In genomic region chr10:93661348-93661991, GRCm38 (mm10) we compare ENCODE assay signal across 16 mouse cellular contexts. TPM values are rescaled to one million over a fixed set of nuclear protein-coding genes. Genes with fewer than 3 reads are reported as not detected.
DNase-seq lines count a peak whose midpoint lies in the region; ATAC-seq and TF ChIP-seq lines count a peak whose summit lies in the region.
"Had no signal": no experiment of that assay in that cellular context is flagged by ENCODE, and none has a peak within 500 bp of the region (broad histone marks: within the 10 kb centered on the region; RNA-seq: fewer than 3 reads in every experiment).

No protein-coding gene starts in this region.

- H3K4me3 ChIP-seq in heart, adult 2 months: no peak overlapping the region
- no peak overlapping the region for H3K4me3 ChIP-seq in heart, embryonic 10.5 days
- no peak overlapping the region for H3K4me3 ChIP-seq in testis, adult 2 months (ENCODE audit: control insufficient read depth, low read depth, low read length)
- H3K4me3 ChIP-seq in midbrain, embryonic 11.5 days (ENCODE audit: low read depth, low read length): no peak overlapping the region
- H3K4me3 ChIP-seq in hindbrain, embryonic 16.5 days (ENCODE audit: low read length): no peak overlapping the region
- H3K4me3 ChIP-seq: forebrain, embryonic 13.5 days; hindbrain, embryonic 10.5 days; liver, embryonic 12.5 days; lung, embryonic 15.5 days; neural tube, embryonic 12.5 days had no signal

- peak; percentile 29 to 79 for DNase-seq in adrenal gland, adult (ENCODE audit: inconsistent age in 2 of 2, low spot score in 1 of 2)
- no peak for DNase-seq in adrenal gland, postnatal 4 days (ENCODE audit: low spot score in 2 of 2)
- no peak for DNase-seq in heart, adult 2 months
- DNase-seq in heart, embryonic 10.5 days (ENCODE audit: low spot score): no peak
- DNase-seq in testis, postnatal 10 days (ENCODE audit: low spot score): no peak
- no peak for DNase-seq in midbrain, embryonic 11.5 days (ENCODE audit: low spot score, missing footprints)
- DNase-seq: cerebellum, adult 11 months had no signal

- TF ChIP-seq EP300 in heart, adult 2 months (IDR thresholded peaks at IDR 0.05; ENCODE audit: insufficient read depth, low read depth, low read length): no peak

- TF ChIP-seq POLR2A in heart, adult 2 months (IDR thresholded peaks at IDR 0.05; ENCODE audit: insufficient read depth, low read depth, low read length): no peak
- no peak for TF ChIP-seq POLR2A in testis, adult 2 months (IDR thresholded peaks at IDR 0.05; ENCODE audit: control insufficient read depth, low read depth, low read length)

- intact Hi-C loops in heart, adult 2 months (cut with DNase I): no loop called here

- H3K79me2 ChIP-seq in heart, adult 2 months (replicated peaks; ENCODE audit: control insufficient read depth, insufficient read depth, low read length): no peaks in the 10 kb centered on the region

- peaks cover 3% of the 10 kb centered on the region for H3K4me1 ChIP-seq in heart, adult 2 months (ENCODE audit: control insufficient read depth, insufficient read depth, low read length)
- H3K4me1 ChIP-seq in heart, embryonic 10.5 days: no peaks in the 10 kb centered on the region
- no peaks in the 10 kb centered on the region for H3K4me1 ChIP-seq in testis, adult 2 months (ENCODE audit: control insufficient read depth, insufficient read depth, low read length)
- no peaks in the 10 kb centered on the region for H3K4me1 ChIP-seq in midbrain, embryonic 11.5 days (ENCODE audit: control insufficient read depth, insufficient read depth, low read length)
- H3K4me1 ChIP-seq in hindbrain, embryonic 16.5 days (ENCODE audit: control insufficient read depth, insufficient read depth, low read depth, low read length): no peaks in the 10 kb centered on the region
- H3K4me1 ChIP-seq: forebrain, embryonic 13.5 days; hindbrain, embryonic 10.5 days; lung, embryonic 15.5 days; neural tube, embryonic 12.5 days had no signal

- H3K36me3 ChIP-seq in heart, adult 2 months (ENCODE audit: control insufficient read depth, insufficient read depth, low read length): peaks cover 3% of the 10 kb centered on the region
- H3K36me3 ChIP-seq in heart, embryonic 10.5 days: no peaks in the 10 kb centered on the region
- no peaks in the 10 kb centered on the region for H3K36me3 ChIP-seq in testis, adult 2 months (ENCODE audit: control insufficient read depth, insufficient read depth, low read length)
- H3K36me3 ChIP-seq in midbrain, embryonic 11.5 days (ENCODE audit: control insufficient read depth, insufficient read depth, low read length): no peaks in the 10 kb centered on the region
- H3K36me3 ChIP-seq in hindbrain, embryonic 16.5 days (ENCODE audit: control insufficient read depth, insufficient read depth, low read length): no peaks in the 10 kb centered on the region
- H3K36me3 ChIP-seq: liver, embryonic 12.5 days; lung, embryonic 15.5 days; neural tube, embryonic 12.5 days had no signal

- H3K4me2 ChIP-seq in midbrain, embryonic 11.5 days: no peak overlapping the region
- no peak overlapping the region for H3K4me2 ChIP-seq in hindbrain, embryonic 16.5 days (ENCODE audit: low read length)
- H3K4me2 ChIP-seq: forebrain, embryonic 13.5 days; heart, embryonic 11.5 days; liver, embryonic 12.5 days; lung, embryonic 15.5 days; neural tube, embryonic 12.5 days had no signal

- peak overlapping the region; percentile 31; the same call in 1 of the 2 replicates for H3K27ac ChIP-seq in heart, adult 2 months
- no peak overlapping the region for H3K27ac ChIP-seq in heart, embryonic 10.5 days
- H3K27ac ChIP-seq in testis, adult 2 months (ENCODE audit: control insufficient read depth, insufficient read depth, low read depth, low read length): peak overlapping the region; percentile 7; the same call in 1 of the 2 replicates
- H3K27ac ChIP-seq in midbrain, embryonic 11.5 days (ENCODE audit: low read depth, low read length): no peak overlapping the region
- no peak overlapping the region for H3K27ac ChIP-seq in hindbrain, embryonic 16.5 days (ENCODE audit: low read depth, low read length)
- H3K27ac ChIP-seq: forebrain, embryonic 13.5 days; hindbrain, embryonic 10.5 days; liver, embryonic 12.5 days; lung, embryonic 15.5 days; neural tube, embryonic 12.5 days had no signal

- no peak for TF ChIP-seq CTCF in heart, adult 2 months (IDR thresholded peaks at IDR 0.05)
- TF ChIP-seq CTCF in testis, adult 2 months (IDR thresholded peaks at IDR 0.05; ENCODE audit: control insufficient read depth, insufficient read depth, insufficient replicate concordance, low read depth, low read length): no peak

- no peaks in the 10 kb centered on the region for H3K9me3 ChIP-seq in heart, embryonic 10.5 days
- no peaks in the 10 kb centered on the region for H3K9me3 ChIP-seq in midbrain, embryonic 11.5 days (ENCODE audit: control insufficient read depth, low read length)
- H3K9me3 ChIP-seq in hindbrain, embryonic 16.5 days (ENCODE audit: control insufficient read depth, low read length): no peaks in the 10 kb centered on the region
- H3K9me3 ChIP-seq: forebrain, embryonic 13.5 days; liver, embryonic 12.5 days; lung, embryonic 15.5 days; neural tube, embryonic 12.5 days had no signal

- ATAC-seq in midbrain, embryonic 11.5 days (ENCODE audit: low FRiP score): no peak
- ATAC-seq in hindbrain, embryonic 16.5 days: no peak
- ATAC-seq: forebrain, embryonic 13.5 days; inflammation-experienced regulatory T-cells, adult 6 months; liver, embryonic 12.5 days had no signal

- 64% methylated on average over 6 of the region's 6 CpGs for WGBS in heart, adult 2 months
- WGBS in heart, embryonic 10.5 days: 89% methylated on average over 6 of the region's 6 CpGs
- WGBS in midbrain, embryonic 11.5 days: 83% methylated on average over 6 of the region's 6 CpGs
- WGBS in hindbrain, embryonic 16.5 days: 84% methylated on average over 6 of the region's 6 CpGs

- no peak overlapping the region for H3K9ac ChIP-seq in heart, adult 2 months (ENCODE audit: low read depth, low read length)
- no peak overlapping the region for H3K9ac ChIP-seq in midbrain, embryonic 11.5 days (ENCODE audit: low read length)
- no peak overlapping the region for H3K9ac ChIP-seq in hindbrain, embryonic 16.5 days (ENCODE audit: low read depth, low read length)
- H3K9ac ChIP-seq: forebrain, embryonic 13.5 days; liver, embryonic 12.5 days; lung, embryonic 15.5 days; neural tube, embryonic 12.5 days had no signal

- H3K27me3 ChIP-seq in heart, adult 2 months (ENCODE audit: control insufficient read depth, insufficient read depth, low read length): no peaks in the 10 kb centered on the region
- H3K27me3 ChIP-seq in heart, embryonic 10.5 days (ENCODE audit: insufficient read depth, poor library complexity, severe bottlenecking): peaks cover 20% of the 10 kb centered on the region; the same call in 1 of the 2 replicates
- H3K27me3 ChIP-seq in testis, adult 2 months (ENCODE audit: control insufficient read depth, insufficient read depth, low read length): no peaks in the 10 kb centered on the region
- H3K27me3 ChIP-seq in midbrain, embryonic 11.5 days (ENCODE audit: control insufficient read depth, insufficient read depth, low read length): no peaks in the 10 kb centered on the region
- no peaks in the 10 kb centered on the region for H3K27me3 ChIP-seq in hindbrain, embryonic 16.5 days (replicated peaks; ENCODE audit: control insufficient read depth, insufficient read depth, low read length)
- H3K27me3 ChIP-seq: forebrain, embryonic 13.5 days; lung, embryonic 15.5 days; neural tube, embryonic 12.5 days had no signal

RNA-seq across cellular contexts. Expression of gene Ntn4, which starts 21.0 kb away (rescaled TPM):
- 10 to 100 TPM; 12.9 to 14.8 TPM for total RNA-seq in adrenal gland, postnatal 4 days (2021)
- total RNA-seq in heart, adult 2 months (2021): 10 to 100 TPM; 14.0 to 14.9 TPM
- polyA plus RNA-seq in heart, adult 2 months (2012; rRNA removed): 7.4 and 11.5 TPM in 2 replicates
- 0.06 and 0.40 TPM in 2 replicates for polyA plus RNA-seq in heart, embryonic 10.5 days (2016; fragmentation: Nextera tagmentation; extraction: Ambion mirVana)
- 2.7 and 3.2 TPM in 2 replicates for polyA plus RNA-seq in testis, adult 2 months (2012; rRNA removed)
- 1.8 and 2.6 TPM in 2 replicates for polyA plus RNA-seq in midbrain, embryonic 11.5 days (2014; fragmentation: Nextera tagmentation; extraction: Ambion mirVana)
- 0.81 and 1.4 TPM in 2 replicates for polyA plus RNA-seq in hindbrain, embryonic 16.5 days (2015; fragmentation: Nextera tagmentation; extraction: Ambion mirVana)

Comparison
In these comparisons a context has a peak if more than half of its experiments do, and no peak if none do; other contexts are left out.
1. DNase-seq: peak in adrenal gland, adult (2 of 2); none in adrenal gland, postnatal 4 days (0 of 2), heart, adult 2 months (0 of 2), heart, embryonic 10.5 days (single experiment), testis, postnatal 10 days (single experiment) and midbrain, embryonic 11.5 days (single experiment).
2. H3K27ac ChIP-seq: peak in heart, adult 2 months (single experiment) and testis, adult 2 months (single experiment); none in heart, embryonic 10.5 days (single experiment), midbrain, embryonic 11.5 days (single experiment) and hindbrain, embryonic 16.5 days (single experiment).